Comparison of ENCODE assay signal across 28 mouse cellular contexts in the genomic region with DNA sequence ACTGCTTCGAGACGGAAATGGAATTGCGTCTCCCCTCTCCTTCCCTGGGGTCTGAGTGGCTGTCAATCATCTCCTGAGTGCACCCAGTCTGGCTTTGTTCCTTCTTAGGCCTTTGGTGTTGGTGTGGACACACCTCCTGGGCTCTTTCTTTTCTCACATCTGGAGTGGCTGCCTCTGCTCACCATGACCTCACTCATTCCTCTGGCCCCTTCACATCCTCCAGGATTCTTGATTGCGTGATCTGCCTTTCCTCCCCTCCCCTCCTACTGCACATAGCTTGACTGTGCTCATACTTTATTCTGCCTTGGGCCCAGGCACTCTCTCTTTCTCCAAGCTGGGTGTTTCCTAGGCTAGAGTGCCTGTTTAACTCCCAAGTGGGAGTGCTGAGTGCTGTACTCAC. TPM values are rescaled to one million over a fixed set of nuclear protein-coding genes. Genes with fewer than 3 reads are reported as not detected.
"Had no signal": no experiment of that assay in that cellular context is flagged by ENCODE, and none has a peak within 500 bp of the region (broad histone marks: within the 10 kb centered on the region; RNA-seq: fewer than 3 reads in every experiment).

No protein-coding gene starts in this region.

- DNase-seq: gastrocnemius, postnatal 14 days; gastrocnemius, postnatal 36 days; heart, adult 11 months; heart, adult 2 months; heart, postnatal 14 days; heart, postnatal 4 days; kidney, adult 18-20 months; kidney, adult 8-10 months; kidney, postnatal 10 days; kidney, postnatal 25 days; kidney, postnatal 4 days; liver had no signal

- H3K27ac ChIP-seq: heart, adult 2 months; heart, embryonic 13.5 days; heart, embryonic 15.5 days; hindbrain, embryonic 13.5 days; intestine, embryonic 15.5 days; layer of hippocampus, adult 2 months; left cerebral cortex, adult 2 months had no signal

- H3K36me3 ChIP-seq: heart, embryonic 13.5 days; heart, embryonic 15.5 days; hindbrain, embryonic 13.5 days; intestine, embryonic 15.5 days had no signal

- H3K9ac ChIP-seq: heart, embryonic 13.5 days; heart, embryonic 15.5 days; hindbrain, embryonic 13.5 days; intestine, embryonic 15.5 days had no signal

- H3K9me3 ChIP-seq: heart, embryonic 13.5 days; heart, embryonic 15.5 days; hindbrain, embryonic 13.5 days; intestine, embryonic 15.5 days had no signal

- H3K27me3 ChIP-seq: heart, embryonic 15.5 days; hindbrain, embryonic 13.5 days; intestine, embryonic 15.5 days had no signal

- ATAC-seq: hindbrain, embryonic 16.5 days; inflammation-experienced regulatory T-cells, adult 6 months; intestine, embryonic 15.5 days; intestine, postnatal 0 days had no signal

- H3K4me1 ChIP-seq: hindbrain, embryonic 13.5 days; intestine, embryonic 15.5 days had no signal

- H3K4me3 ChIP-seq: heart, adult 2 months; heart, embryonic 13.5 days; heart, embryonic 15.5 days; hindbrain, embryonic 13.5 days; intestine, embryonic 15.5 days; layer of hippocampus, adult 2 months; left cerebral cortex, adult 2 months had no signal

- H3K4me2 ChIP-seq: heart, embryonic 11.5 days; heart, embryonic 13.5 days; heart, embryonic 15.5 days; hindbrain, embryonic 13.5 days; intestine, embryonic 15.5 days; liver, embryonic 11.5 days had no signal

RNA-seq across cellular contexts. Expression of gene Fam169b, which starts 41.4 kb away (rescaled TPM):
- polyA plus RNA-seq: hindbrain, embryonic 16.5 days had no signal

RNA-seq across cellular contexts. Expression of gene Pgpep1l, which starts 51.0 kb away (rescaled TPM):
- total RNA-seq: heart, adult 2 months; heart, postnatal 4 days had no signal
- polyA plus RNA-seq: gonadal fat pad, adult 2 months; heart, embryonic 11.5 days; heart, embryonic 13.5 days; hindbrain, embryonic 11.5 days; hindbrain, embryonic 13.5 days; hindbrain, embryonic 16.5 days; intestine, embryonic 15.5 days; intestine, postnatal 0 days; kidney, embryonic 14.5 days; kidney, embryonic 16.5 days; limb, embryonic 11.5 days; liver, embryonic 11.5 days had no signal
